Mouse (Mus musculus) cortical plate, adult 2 months (tissue): Measurements from ENCODE around the gene Itga9. TPM values are rescaled to one million over a fixed set of nuclear protein-coding genes. Genes with fewer than 3 reads are reported as not detected.

Experiments
- H3K27ac ChIP-seq: fragments of 200-500 bp; 2 replicates; pipeline ENCODE4 v1.5.1; 2012; ENCODE audit warnings: low read length, control low read depth, inconsistent platforms; ENCODE audit not compliant: insufficient read depth
- H3K4me1 ChIP-seq: fragments of 200-500 bp; 2 replicates; pipeline ENCODE4 v1.6.1; 2011; ENCODE audit warnings: low read length; ENCODE audit not compliant: control insufficient read depth, insufficient read depth
- H3K4me3 ChIP-seq: fragments of 200-500 bp; 2 replicates; pipeline ENCODE4 v1.5.1; 2011; ENCODE audit warnings: mild to moderate bottlenecking, low read length, control low read depth; ENCODE audit not compliant: insufficient read depth
- CTCF ChIP-seq: fragments of 200-500 bp; IDR thresholded peaks from 2 replicates; pipeline ENCODE4 v1.5.1; 2011; ENCODE audit warnings: mild to moderate bottlenecking, control low read depth, low read length; ENCODE audit not compliant: insufficient read depth; ENCODE audit errors: extremely low read depth
- POLR2A ChIP-seq: fragments of 200-500 bp; IDR thresholded peaks from 2 replicates; pipeline ENCODE4 v1.6.1; 2011; ENCODE audit warnings: mild to moderate bottlenecking, low read length, control low read depth; ENCODE audit not compliant: insufficient read depth; ENCODE audit errors: extremely low read depth
- polyA plus RNA-seq: library from polyadenylated mRNA; depleted of rRNA; stranded (reverse); fragments of >200 nt; gene quantifications from 2 replicates; pipeline ENCODE4 v1.2.3, GENCODE M21; 2012

The Itga9 gene
- polyA plus RNA-seq, 1 experiment, result 2.5 TPM

DNA sequence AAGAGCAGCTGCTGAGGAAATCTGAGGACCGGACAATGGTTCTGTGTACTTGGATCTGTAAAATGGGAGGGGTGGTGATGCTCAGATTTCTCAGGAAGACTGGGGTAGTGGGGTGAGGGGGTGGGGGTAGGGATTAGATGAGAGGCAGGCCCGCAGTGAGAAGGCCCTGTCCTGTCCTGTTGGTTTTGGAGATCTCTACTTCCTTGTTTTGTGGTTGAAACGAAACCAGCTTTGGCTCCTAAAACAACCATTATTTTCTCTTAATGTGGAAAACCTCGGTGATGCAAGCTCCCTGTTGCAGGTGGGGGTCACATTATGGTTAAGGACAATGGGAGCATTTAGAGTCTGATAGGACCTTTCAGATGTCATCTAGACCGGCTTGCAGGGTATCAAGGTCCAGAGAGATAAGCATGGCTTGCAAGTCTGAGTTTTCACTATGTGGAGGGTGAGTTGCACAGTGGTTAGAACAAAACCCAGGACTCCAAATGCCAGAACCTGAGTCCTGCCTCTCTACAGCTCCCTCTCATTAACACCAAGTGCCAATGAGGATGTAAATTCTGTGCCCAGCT lies 32.2 kb downstream of the Itga9 start:
- Histone ChIP-seq H3K4me3 (no peak overlapping the region), H3K27ac (no peak overlapping the region), H3K4me1 (no peaks in the 10 kb centered on the region)
- TF ChIP-seq CTCF, result no peak
- no peak for TF ChIP-seq POLR2A

- H3K4me1 ChIP-seq, result no peaks in the 10 kb centered on the region
- TF ChIP-seq POLR2A, result no peak
- TF ChIP-seq CTCF, result no peak
- H3K4me3 ChIP-seq, result no peak overlapping the region
- H3K27ac ChIP-seq, result no peak overlapping the region
These were observed 39.3 kb downstream of the Itga9 start for GRCm38 (mm10) chr9:118645698-118646355.

- Histone ChIP-seq H3K27ac (no peak overlapping the region), H3K4me3 (no peak overlapping the region), H3K4me1 (no peaks in the 10 kb centered on the region)
- TF ChIP-seq POLR2A (no peak), CTCF (no peak)
These were observed 41.0 kb downstream of the Itga9 start for GRCm38 (mm10) chr9:118647495-118647894.

GRCm38 (mm10) chr9:118650976-118651375 lies 44.5 kb downstream of the Itga9 start:
- Histone ChIP-seq H3K4me1 (no peaks in the 10 kb centered on the region), H3K4me3 (no peak overlapping the region), H3K27ac (no peak overlapping the region)
- TF ChIP-seq POLR2A (no peak), CTCF (no peak)

DNA sequence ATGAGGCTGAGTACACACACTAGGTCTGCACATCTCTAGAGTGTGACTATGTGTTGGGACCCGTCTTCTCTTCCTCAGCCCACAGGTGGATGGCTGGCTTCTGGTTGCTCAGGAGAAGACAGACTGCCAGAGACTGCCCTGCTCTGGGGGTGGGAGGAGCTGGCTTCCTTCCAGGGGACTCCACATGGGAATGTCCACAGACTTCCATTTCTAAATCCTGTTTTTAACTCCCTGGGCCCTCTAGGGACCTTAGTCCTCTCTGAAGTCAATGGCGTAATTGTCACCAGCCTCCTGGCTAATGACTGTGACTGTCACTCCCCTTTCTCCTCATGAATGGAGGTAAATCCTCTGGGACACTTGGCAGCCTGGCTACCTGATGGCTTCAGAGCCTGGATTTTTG lies 45.4 kb downstream of the Itga9 start:
- no peaks in the 10 kb centered on the region for H3K4me1 ChIP-seq
- H3K4me3 ChIP-seq, result no peak overlapping the region
- H3K27ac ChIP-seq, result no peak overlapping the region
- no peak for TF ChIP-seq POLR2A
- TF ChIP-seq CTCF, result no peak

DNA sequence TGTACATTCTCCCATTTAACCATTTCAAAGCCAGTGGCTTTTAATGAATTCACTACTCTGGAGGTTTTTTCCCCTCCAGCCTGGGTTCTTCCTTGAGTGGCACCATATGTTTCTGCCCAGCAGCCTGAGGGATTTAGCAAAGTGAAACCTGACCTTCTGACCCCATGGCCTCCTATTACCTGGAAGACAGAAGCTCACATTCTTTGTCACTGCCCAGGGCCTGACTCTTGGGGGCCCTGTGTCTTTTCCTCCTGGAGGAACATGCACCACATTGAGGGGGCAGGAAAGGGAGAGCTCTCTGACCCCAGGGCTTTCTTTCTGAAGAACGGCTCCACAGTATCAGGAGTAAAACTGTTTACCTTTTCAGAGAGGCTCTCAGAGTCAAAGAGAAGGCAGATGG lies 46.9 kb downstream of the Itga9 start:
- H3K4me3 ChIP-seq, result no peak overlapping the region
- no peak overlapping the region for H3K27ac ChIP-seq
- H3K4me1 ChIP-seq, result no peaks in the 10 kb centered on the region
- TF ChIP-seq CTCF, result no peak
- TF ChIP-seq POLR2A, result no peak

DNA sequence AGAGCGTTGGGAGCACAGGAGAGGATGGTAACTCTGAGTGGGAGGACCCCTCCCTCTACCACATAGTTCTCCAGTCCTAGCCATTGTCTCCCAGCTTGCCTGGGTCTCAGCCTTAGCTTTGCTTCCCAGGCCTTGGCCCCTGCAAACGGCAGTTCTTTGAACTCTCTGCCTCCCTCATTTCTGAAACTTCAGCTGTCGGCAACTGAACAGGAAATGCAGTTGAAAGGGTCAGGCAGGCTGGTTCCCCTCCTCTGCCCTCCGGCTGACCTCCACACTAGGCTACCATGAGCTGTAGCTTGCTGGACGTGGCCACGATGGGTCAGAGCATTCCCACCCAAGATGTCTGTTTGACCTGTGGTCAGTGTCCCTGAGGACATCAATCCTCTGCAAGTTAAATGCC lies 48.5 kb downstream of the Itga9 start:
- no peak overlapping the region for H3K4me3 ChIP-seq
- no peak for TF ChIP-seq POLR2A
- TF ChIP-seq CTCF, result no peak
- no peak overlapping the region for H3K27ac ChIP-seq
- no peaks in the 10 kb centered on the region for H3K4me1 ChIP-seq

GRCm38 (mm10) chr9:118655726-118656125 lies 49.2 kb downstream of the Itga9 start:
- H3K4me3 ChIP-seq, result no peak overlapping the region
- no peak overlapping the region for H3K27ac ChIP-seq
- TF ChIP-seq CTCF (no peak), POLR2A (no peak)
- no peaks in the 10 kb centered on the region for H3K4me1 ChIP-seq

- Histone ChIP-seq H3K4me1 (no peaks in the 10 kb centered on the region), H3K27ac (no peak overlapping the region), H3K4me3 (no peak overlapping the region)
- no peak for TF ChIP-seq CTCF
These were observed 51.7 kb downstream of the Itga9 start for GRCm38 (mm10) chr9:118658159-118658558.

DNA sequence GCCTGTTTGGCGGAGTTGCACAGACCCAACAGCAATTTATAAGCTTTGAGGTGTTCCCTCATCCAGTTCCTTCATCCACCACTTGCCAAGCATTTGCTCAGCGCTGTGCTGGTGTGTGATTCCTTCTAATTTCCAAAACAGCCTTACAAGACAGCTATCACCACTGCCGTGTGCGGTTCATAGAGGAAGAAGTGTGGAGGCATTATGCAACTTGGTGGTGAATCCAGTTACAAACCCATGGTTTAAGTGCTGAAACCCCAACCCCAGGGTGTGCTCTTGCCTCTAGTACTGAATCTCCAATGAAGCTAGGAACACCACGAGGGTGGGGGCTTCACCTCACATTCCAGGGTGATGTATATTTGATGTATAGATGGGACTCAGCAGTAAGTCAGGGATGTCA lies 53.3 kb downstream of the Itga9 start:
- TF ChIP-seq POLR2A, result no peak
- no peak for TF ChIP-seq CTCF
- Histone ChIP-seq H3K27ac (no peak overlapping the region), H3K4me1 (no peaks in the 10 kb centered on the region), H3K4me3 (no peak overlapping the region)
